Mouse (Mus musculus) bone marrow macrophage, adult 2 months (primary cell): ENCODE data around the gene Tspyl3.

Experiments used
- CTCF ChIP-seq: IDR thresholded peaks from 2 replicates; pipeline ENCODE4 v1.5.1; 2012; ENCODE audit warnings: low read depth, mild to moderate bottlenecking, low read length, moderate library complexity
- POLR2A ChIP-seq: IDR thresholded peaks from 2 replicates; pipeline ENCODE4 v1.6.1; 2012; ENCODE audit warnings: mild to moderate bottlenecking, low read depth, low read length, borderline replicate concordance

GRCm38 (mm10) chr2:153237891-153238290, 12.7 kb upstream of the Tspyl3 start:
- TF ChIP-seq CTCF = no peak
- no peak for TF ChIP-seq POLR2A
